Mouse (Mus musculus): ENCODE measurements around the gene Slfn14. TPM values are rescaled to one million over a fixed set of nuclear protein-coding genes. Genes with fewer than 3 reads are reported as not detected.

Slfn14 gene
- polyA plus RNA-seq (2017; shearing (Covaris generic)): not detected

GRCm38 (mm10) chr11:83286566-83286965 is at the start of gene Slfn14:
TSS of gene Slfn14 (minus strand) at chr11:83286726.

GRCm38 (mm10) chr11:83302526-83303251 is 16.2 kb upstream of the Slfn14 start, which contains the start of gene Pex12:
TSS of gene Pex12 (minus strand) at chr11:83302586.

GRCm38 (mm10) chr11:83298225-83299195 is 12.0 kb upstream of the Slfn14 start, which contains the start of gene Ap2b1:
TSS of gene Ap2b1 (plus strand) at chr11:83299024.

Other genes with a start within 250 kb of the Slfn14 start
- gene Slfn2, start 221.6 kb downstream of the Slfn14 start, polyA plus RNA-seq (2017; shearing (Covaris generic)): 631 TPM
- gene Slfn1, start 169.9 kb downstream of the Slfn14 start, polyA plus RNA-seq (2017; shearing (Covaris generic)): 258 TPM
- gene Slfn4, start 111.5 kb downstream of the Slfn14 start, polyA plus RNA-seq (2017; shearing (Covaris generic)): 0.14 TPM
- gene Slfn3, start 95.4 kb downstream of the Slfn14 start, polyA plus RNA-seq (2017; shearing (Covaris generic)): 4.3 TPM
- 48.4 TPM for gene Ap2b1, start 12.3 kb upstream of the Slfn14 start, polyA plus RNA-seq (2017; shearing (Covaris generic))
- gene Pex12, start 15.9 kb upstream of the Slfn14 start, polyA plus RNA-seq (2017; shearing (Covaris generic)): 15.0 TPM
- gene Rasl10b, start 122.4 kb upstream of the Slfn14 start, polyA plus RNA-seq (2017; shearing (Covaris generic)): not detected
- gene Gas2l2, start 142.7 kb upstream of the Slfn14 start, polyA plus RNA-seq (2017; shearing (Covaris generic)): not detected
- 1.4 TPM for gene 1700020L24Rik, start 151.0 kb upstream of the Slfn14 start, polyA plus RNA-seq (2017; shearing (Covaris generic))
- gene Mmp28, start 176.3 kb upstream of the Slfn14 start, polyA plus RNA-seq (2017; shearing (Covaris generic)): not detected
- gene Taf15, start 186.4 kb upstream of the Slfn14 start, polyA plus RNA-seq (2017; shearing (Covaris generic)): 17.2 TPM
- gene Heatr9, start 235.4 kb upstream of the Slfn14 start, polyA plus RNA-seq (2017; shearing (Covaris generic)): 0.10 TPM
- 80.8 TPM for gene Ccl5, start 243.8 kb upstream of the Slfn14 start, polyA plus RNA-seq (2017; shearing (Covaris generic))

Measured in CD4-positive, CD25-positive, alpha-beta regulatory T cell (primary cell).